Mouse (Mus musculus) ovary, adult 10 weeks (tissue): Measurements from ENCODE around the gene Glis3. TPM values are rescaled to one million over a fixed set of nuclear protein-coding genes. Genes with fewer than 3 reads are reported as not detected.

Experiments used
- polyA plus RNA-seq: library from polyadenylated mRNA; stranded (reverse); fragments of 350-450 nt; fragmentation: Illumina TruSeq; extraction: RNeasy Lipid Tissue Mini Kit (QIAGEN cat#74804); gene quantifications from one replicate; pipeline ENCODE4 v1.2.3, GENCODE M21; 2014

Gene Glis3
- polyA plus RNA-seq, result 8.9 TPM

GRCm38 (mm10) chr19:28679776-28680391, at the start of gene Glis3:
Gene Glis3, minus strand, starts transcription at chr19:28680077.

Other genes starting within 250 kb of the Glis3 start
- 9.4 TPM for gene Slc1a1, start 155.0 kb upstream of the Glis3 start, polyA plus RNA-seq